Mouse (Mus musculus) NIH3T3 (cell line): Measurements from ENCODE around the gene Grm4.

Source experiments
- DNase-seq: peaks from one replicate; pipeline ENCODE4 v3.0.0-alpha.2; 2012; ENCODE audit warnings: low read depth

Gene Grm4

GRCm38 (mm10) chr17:27488173-27488823 lies 32.9 kb downstream of the Grm4 start:
- peak; percentile 33 for DNase-seq

- DNase-seq = no peak
Observed at GRCm38 (mm10) chr17:27485940-27486339, 35.3 kb downstream of the Grm4 start.

GRCm38 (mm10) chr17:27483571-27483970 lies 37.6 kb downstream of the Grm4 start:
- no peak for DNase-seq

- DNase-seq = no peak
Observed at GRCm38 (mm10) chr17:27480143-27481103, 40.8 kb downstream of the Grm4 start.

- no peak for DNase-seq
Observed at GRCm38 (mm10) chr17:27475650-27476049, 45.6 kb downstream of the Grm4 start.

GRCm38 (mm10) chr17:27466620-27467019 lies 54.6 kb downstream of the Grm4 start:
- peak; percentile 86 for DNase-seq

GRCm38 (mm10) chr17:27465924-27466323 lies 55.3 kb downstream of the Grm4 start:
- no peak for DNase-seq

GRCm38 (mm10) chr17:27464327-27464962 lies 56.8 kb downstream of the Grm4 start:
- no peak for DNase-seq

- DNase-seq = no peak
Observed at GRCm38 (mm10) chr17:27459979-27460378, 61.2 kb downstream of the Grm4 start.

- no peak for DNase-seq
Observed at GRCm38 (mm10) chr17:27459241-27459640, 62.0 kb downstream of the Grm4 start.

- no peak for DNase-seq
Observed at GRCm38 (mm10) chr17:27457863-27458494, 63.2 kb downstream of the Grm4 start.

GRCm38 (mm10) chr17:27457038-27457577 lies 64.1 kb downstream of the Grm4 start:
- no peak for DNase-seq

GRCm38 (mm10) chr17:27456364-27456763 lies 64.8 kb downstream of the Grm4 start:
- no peak for DNase-seq

GRCm38 (mm10) chr17:27455012-27455784 lies 66.0 kb downstream of the Grm4 start:
- DNase-seq = no peak

GRCm38 (mm10) chr17:27454396-27454795 lies 66.8 kb downstream of the Grm4 start:
- no peak for DNase-seq

GRCm38 (mm10) chr17:27453045-27453444 lies 68.2 kb downstream of the Grm4 start:
- no peak for DNase-seq

- DNase-seq = peak; percentile 9
Observed at GRCm38 (mm10) chr17:27451787-27452186, 69.4 kb downstream of the Grm4 start.

- no peak for DNase-seq
Observed at GRCm38 (mm10) chr17:27451216-27451615, 70.0 kb downstream of the Grm4 start.

- no peak for DNase-seq
Observed at GRCm38 (mm10) chr17:27449757-27450330, 71.4 kb downstream of the Grm4 start.

GRCm38 (mm10) chr17:27448749-27449148 lies 72.5 kb downstream of the Grm4 start:
- peak; percentile 18 for DNase-seq
